Mouse (Mus musculus) granulocyte monocyte progenitor cell, adult 5-6 weeks (primary cell): ENCODE data around the gene Bcl2l12. TPM values are rescaled to one million over a fixed set of nuclear protein-coding genes. Genes with fewer than 3 reads are reported as not detected.

ENCODE experiments used
- ATAC-seq: replicated peaks from 2 replicates; pipeline ENCODE4 v1.8.0; 2016; ENCODE audit warnings: mild to moderate bottlenecking, moderate TSS enrichment, inconsistent platforms; ENCODE audit not compliant: poor library complexity, severe bottlenecking
- total RNA-seq, 2 experiments: library from RNA; stranded (forward) in 1 of 2; stranded (reverse) in 1 of 2; fragments of 200-712, 200-1000 nt in 1 of 2; fragments of >200 nt in 1 of 2; fragmentation: Nextera tagmentation in 1 of 2; gene quantifications; 2 replicates each; pipeline ENCODE4 v1.2.3; 2014 to 2017

Bcl2l12 gene
- total RNA-seq, 2 experiments from 2014 or later: 19.4 to 32.9 TPM

DNA sequence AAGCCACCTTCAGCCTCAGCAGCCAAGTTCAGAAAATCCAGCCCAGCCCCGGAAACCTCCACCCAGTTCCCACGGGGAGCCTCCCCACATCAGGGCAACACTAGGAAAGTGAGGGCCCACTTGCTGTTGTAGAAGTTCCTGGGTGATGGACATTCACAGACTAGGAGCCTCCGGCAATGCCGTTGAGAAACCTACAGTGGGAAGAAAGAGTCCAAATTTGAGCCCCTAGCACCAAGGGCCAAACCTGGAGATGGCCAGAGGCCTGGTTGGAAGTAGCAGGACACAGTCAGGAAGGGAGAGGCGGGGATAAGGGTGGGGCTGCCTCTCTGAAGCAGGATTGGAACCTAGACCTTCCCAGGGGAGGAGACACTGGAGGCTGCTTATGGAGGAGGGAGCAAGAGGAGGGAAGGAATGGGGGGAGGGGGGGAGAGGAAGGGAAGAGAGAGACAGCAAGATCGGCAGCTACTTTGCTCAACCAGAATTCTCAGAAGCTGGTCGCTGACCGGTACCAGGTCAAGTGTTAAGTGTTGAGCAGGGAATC is 20.6 kb upstream of the Bcl2l12 start:
- no peak for ATAC-seq

DNA sequence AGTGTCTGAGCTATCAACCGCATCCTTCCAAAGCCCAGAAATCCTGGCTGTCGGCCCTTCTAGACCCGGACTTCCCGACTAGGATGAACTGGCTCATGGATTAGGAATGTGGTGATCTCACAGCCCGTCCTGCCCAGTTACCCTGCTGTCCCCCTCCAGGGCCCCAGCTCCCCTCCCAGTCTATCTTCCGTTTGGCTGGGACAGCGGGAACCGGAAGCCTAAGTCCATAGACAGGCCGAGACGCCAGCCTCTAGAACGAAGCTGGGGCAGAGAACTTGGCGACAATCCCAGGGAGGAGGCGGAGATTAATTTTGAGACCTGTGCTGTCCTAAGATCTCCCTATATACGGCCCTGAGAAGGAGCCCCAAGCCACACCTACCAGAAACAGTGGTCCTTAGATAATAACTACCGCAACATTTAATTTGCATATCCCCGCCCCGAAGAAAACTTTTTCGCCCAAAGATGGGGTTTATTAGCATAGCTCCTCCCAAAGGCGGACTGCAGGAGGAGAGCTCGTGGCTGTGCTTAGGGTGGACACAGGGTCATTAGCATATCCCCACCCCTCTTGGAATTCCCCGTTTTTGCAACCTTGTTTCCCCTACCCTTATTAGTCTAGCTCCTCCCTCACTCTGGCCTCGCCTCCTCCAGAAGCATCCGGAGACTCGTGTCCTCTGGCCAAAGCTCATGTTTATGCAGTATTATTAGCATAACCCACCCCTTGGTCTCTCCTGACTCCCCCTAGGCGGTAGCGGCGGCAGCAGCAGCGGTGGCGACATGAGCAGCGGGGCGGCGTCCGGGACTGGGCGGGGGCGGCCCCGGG is 18.9 kb upstream of the Bcl2l12 start, which contains the start of gene Rras:
Rras (plus strand) TSS at position 720 of the 820 bp plus-strand sequence.
- ATAC-seq: peak; percentile 75

DNA sequence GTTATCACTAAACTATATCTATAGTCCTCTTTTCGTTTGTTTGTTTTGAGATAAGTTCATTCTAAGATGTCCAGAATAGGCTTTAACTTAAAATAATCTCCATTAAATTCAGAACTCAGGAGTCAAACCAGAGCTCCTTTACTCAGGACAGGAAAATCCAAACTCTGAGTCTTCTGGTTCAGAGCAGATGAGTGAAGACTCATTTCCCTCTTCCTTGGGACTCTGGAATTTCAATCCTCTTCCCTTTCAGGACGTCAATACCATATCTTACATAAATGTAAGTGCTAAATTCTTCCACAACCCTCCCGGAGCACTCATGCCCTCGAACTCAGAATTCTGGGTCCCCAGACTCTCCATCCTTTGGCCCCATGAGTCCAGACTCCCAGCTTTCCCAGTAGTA is 18.2 kb upstream of the Bcl2l12 start:
- ATAC-seq: no peak

DNA sequence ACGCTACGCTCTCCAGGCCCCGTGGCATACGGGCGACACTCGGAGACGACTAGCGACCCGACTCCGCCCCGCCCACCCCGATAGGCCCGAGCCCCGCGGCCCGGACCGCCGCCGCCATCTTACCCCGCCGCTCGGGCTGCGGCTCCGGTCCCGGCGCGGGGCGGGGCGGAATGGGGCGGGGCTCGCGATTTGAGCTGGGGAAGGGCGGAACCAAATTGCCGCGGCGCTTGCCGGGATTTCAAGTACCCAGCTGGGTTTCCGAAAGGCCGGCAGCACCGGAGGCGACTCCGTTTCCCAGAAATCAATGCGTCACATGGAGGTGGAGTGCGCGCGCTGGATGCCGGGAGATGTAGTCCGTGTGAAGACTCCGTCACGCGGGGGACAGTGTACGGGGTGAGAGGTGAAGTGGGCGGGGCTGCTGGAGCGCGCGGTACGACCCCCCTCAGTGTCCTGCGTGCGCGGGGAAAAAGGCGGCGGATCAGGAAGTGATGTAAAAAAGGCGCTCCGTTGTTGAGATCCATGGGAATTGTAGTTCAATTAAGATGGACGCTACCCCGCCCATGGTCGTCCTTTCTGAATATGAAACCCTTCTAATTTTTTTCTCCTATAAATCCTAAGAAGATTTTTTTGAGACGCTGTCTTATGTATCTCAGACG is 17.6 kb upstream of the Bcl2l12 start, which contains the start of gene Scaf1:
Scaf1 (minus strand) TSS at position 407 of the 656 bp plus-strand sequence.
- ATAC-seq: peak; percentile 64

DNA sequence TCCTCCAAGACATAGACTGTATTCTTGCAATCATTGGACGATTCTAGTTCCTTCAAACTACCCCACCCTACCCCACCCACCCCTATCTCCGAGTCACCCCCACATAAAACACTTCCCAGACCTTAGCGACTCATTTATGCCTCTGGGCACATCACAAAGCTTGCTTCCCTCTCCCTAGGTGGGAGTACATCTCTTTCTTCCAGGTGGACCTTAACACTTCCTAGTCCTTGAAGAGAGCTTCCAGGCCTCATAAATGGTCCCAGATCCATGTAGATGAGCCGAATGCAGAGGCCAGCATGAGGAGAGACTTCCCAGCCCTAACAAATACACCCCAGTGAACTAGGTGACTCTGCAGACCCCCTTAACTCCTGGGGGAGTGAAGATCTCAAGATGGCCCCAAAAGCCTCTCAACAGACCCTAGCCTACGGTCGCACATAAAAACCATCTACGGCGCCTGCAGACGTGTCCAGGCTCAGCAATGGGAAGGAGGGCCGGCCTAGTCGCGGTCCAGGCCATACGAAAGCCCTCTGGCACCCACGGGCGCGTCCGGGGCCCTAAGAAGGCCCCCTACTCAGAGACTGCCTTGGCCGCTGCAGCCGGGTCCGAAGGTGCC is 16.9 kb upstream of the Bcl2l12 start:
- ATAC-seq: no peak

DNA sequence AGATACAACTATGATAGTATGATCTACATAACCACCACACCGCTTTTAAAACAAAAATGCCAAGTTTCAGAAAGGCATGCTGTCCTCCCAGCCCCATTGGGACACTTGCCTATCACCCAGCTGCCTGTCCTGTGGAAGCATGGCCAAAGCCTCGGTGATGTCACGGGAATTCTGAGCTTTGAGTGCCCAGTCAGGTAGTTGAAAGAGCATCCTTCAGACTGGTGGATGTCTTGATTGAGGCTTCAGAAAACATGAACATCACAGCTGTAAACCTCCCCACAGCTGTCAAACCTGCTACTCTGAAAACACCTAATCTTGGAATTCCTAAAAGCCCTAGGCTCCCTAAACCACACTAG is 15.6 kb upstream of the Bcl2l12 start:
- no peak for ATAC-seq

DNA sequence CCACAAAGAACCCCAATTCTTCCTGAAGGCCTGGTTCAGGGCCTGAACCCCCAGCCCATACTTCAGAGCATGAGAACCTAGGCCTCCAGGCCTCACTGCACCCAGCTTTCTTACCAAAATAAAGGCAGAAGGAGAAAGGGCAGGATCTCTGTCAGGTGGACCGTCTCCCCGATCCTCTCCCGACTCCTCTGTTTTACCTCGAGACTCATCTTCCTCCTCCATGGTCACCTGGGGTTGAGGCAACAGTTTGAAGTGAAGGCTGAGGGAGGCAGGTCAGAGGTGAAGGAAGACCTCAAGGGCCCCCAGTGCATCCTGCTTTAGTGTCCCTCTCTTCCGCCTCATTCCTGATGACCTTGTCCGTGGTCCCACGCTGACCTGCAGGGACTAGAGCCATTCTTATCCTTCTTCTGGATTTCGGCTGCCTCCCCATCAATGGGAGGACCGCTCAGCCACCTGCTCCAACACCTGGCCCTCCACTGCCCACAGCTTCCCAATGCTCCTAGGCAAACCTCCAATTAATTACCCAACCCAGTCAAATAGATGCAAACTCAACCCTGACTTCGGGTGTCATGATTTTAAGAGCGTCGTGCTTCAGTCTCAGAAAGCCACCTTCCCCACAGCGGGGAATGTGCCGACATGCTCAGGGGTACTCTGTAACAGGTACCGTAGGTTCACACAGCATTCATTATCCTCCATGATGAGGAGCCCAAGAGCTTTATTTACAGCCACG is 15.0 kb upstream of the Bcl2l12 start:
- no peak for ATAC-seq

DNA sequence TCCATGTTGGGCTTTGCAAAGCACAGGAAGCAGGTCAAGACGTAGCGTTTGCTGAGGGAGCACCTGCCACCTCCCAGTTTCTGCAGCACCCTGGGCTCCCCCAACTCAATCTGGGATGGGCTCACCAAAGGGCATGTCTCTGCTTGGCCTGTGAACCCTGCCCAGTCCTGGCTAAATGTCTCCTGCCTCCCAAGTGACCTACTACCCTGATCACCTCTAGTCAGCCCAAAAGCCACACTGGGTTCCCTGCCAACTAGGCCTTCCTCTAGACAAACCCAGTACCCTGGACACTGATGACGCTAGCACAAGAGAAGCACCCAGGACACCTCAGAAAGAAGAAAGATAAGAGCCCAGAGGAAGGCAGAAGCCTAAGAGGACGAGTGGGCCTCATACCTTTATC is 14.3 kb upstream of the Bcl2l12 start:
- no peak for ATAC-seq

DNA sequence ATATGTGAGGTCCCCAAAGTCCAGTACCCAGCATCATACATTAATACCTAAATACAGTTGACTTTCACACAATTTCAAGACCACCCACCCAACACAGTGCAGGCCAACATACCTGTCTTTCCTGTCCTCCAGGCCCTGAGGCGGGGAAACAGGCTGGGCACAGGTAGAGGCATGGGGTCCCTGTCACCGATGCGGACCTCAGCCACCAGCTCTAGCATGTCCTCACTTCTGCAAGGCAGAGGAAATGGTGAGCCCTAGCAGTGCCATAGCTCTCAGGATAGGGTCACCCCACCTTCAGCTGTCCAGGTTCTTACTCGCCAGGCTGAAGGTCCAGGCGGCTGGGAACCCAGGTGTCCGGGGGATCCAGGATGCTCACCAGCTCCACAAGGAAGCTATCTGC is 13.5 kb upstream of the Bcl2l12 start:
- ATAC-seq: no peak

DNA sequence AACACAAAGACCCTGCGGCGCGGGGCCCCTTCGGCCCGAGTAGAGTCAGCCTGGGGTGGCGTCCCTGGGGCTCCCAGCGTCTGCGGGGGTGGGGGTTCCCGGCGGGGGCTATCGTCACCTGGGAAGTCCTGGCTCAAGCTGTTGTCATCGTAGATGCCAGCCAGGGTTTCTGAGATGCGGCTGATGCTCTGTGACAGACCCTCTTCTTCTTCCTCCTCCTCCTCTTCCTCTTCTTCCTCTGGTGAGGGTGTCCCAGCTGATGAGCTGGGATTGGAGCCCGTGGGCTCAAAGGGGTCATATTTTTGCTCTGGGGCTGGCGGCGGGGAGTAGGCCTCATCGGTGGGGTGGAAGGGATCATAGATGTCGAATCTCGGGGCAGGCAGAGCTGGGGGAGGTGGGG is 9.9 kb upstream of the Bcl2l12 start:
- ATAC-seq: no peak

DNA sequence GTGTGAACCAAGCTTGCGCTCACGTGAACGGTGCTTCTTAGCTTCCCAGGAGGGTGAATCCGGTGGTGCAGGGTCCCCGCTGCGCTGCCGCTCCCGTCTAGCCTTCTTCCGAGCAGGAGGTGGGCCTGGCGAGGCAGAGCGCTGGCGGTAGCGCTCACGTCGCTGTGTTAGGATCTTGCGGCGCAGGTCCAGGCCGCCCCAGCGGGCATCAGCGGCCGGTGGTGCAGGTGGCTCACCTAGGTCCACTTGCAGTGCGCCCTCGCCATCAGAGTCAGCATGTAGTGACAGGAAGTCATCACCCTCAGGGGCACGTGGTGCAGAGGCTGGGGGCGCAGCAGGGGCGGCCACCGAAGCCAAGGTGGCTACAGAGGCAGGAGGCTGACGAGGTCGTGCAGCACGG is 9.3 kb upstream of the Bcl2l12 start:
- no peak for ATAC-seq

DNA sequence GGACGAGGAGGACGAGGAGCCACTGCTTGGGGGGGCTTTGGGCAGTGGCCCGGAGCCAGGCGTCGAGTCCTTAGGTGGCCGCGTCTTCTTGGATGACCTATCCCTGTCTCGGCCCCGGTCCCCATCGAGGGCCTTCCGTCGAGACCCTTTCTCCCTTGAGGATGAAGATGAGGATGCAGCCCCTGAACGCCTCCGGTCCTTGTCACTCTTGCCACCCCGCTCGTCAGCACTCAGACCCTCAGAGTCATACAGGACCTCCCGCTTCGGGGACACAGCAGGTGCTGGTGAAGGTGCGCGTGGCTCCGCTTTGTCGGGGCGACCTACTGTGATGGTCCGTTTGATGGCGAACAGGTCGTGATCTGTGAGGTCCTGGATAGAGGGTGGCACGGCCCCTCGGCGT is 8.6 kb upstream of the Bcl2l12 start:
- ATAC-seq: no peak

DNA sequence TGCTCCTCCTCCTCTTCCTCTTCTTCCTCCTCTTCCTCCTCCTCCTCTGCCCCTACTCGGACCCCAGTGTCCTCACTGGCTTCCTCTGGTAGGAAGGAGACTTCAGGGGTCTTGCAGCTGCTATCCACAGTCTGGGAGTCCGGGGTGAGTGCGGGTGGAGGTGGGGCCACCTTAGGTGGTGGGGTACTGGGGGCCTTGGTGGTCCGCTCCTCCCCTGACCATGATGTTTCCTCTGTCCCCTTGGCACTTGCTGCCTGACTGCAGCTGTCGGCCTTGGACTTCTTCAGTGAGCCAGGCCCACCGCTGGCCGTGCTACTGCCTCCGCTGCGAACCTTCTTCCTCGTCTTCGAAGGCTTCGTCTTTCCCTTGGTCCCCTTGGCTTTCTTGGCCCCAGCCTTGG is 8.0 kb upstream of the Bcl2l12 start:
- no peak for ATAC-seq

DNA sequence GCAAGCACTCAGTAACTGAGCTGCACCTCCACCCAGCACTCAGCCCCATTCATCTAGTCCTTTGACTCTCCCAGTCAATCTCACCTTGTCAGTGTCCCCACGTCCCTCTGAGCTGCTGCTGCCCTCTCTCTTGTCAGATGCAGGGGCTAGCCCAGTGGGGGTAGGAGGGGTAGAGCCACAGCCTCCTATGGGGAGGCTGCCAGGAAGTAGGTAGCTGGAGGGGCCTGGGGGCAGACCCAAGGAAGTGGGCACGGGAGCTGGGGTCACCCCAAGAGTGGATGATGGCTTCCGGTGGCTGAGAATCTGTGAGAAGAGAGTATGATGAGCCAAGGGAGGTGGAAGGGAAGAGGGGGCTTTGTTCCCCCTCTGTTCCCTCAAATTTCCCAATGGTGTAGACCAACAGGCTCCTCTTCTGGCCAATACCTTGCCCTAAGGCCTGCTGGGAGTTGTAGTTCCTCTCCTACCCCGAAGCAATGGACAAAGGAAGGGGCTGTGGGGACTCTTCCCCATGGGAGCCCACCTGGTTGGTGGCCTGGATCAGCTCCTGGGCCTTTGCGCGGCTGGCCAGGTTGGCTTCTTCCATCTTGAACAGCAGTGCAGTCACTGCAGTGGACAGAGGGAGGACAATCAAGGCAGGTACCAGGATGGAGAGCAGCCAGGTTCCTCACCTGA is 6.9 kb upstream of the Bcl2l12 start:
- no peak for ATAC-seq

DNA sequence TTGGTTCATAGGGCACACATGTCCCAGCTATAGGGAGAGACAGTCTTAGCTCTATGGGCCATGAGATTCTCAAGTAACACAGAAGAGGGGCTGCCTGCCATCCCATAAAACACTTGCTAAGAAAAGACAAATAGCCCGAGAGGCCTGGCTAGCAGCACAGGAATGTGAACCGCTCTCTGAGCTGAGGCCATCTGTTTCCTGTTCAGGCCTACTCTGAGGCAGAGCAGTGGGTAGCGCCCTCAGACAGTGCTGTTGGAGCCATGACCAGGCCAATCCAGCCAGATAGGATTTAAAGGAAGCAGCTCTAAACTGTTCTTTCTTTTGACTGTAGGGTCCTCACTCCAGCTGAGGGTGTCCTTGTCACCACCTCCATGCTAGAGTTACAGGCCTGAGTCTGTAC is 6.0 kb upstream of the Bcl2l12 start:
- no peak; the same call in 1 of the 2 replicates for ATAC-seq

DNA sequence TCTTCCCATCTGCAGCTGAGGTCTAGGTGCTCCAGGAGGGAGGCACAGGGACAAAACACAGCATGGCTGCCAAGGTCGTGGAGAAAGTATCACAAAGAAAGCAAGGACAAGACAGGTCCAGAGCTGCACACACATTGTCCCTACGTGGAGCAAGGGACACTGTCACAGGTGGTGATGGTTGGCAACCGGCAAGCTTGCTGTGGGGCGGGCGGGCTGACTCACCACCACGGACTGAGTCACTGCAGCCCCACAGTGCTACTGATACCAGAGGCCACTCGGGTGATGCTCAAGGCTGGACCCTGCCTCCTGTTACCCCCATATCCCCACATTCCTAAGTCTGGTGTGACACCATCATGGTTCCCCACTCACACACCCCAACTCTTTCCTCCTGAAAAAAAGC is 3.9 kb upstream of the Bcl2l12 start:
- no peak for ATAC-seq

DNA sequence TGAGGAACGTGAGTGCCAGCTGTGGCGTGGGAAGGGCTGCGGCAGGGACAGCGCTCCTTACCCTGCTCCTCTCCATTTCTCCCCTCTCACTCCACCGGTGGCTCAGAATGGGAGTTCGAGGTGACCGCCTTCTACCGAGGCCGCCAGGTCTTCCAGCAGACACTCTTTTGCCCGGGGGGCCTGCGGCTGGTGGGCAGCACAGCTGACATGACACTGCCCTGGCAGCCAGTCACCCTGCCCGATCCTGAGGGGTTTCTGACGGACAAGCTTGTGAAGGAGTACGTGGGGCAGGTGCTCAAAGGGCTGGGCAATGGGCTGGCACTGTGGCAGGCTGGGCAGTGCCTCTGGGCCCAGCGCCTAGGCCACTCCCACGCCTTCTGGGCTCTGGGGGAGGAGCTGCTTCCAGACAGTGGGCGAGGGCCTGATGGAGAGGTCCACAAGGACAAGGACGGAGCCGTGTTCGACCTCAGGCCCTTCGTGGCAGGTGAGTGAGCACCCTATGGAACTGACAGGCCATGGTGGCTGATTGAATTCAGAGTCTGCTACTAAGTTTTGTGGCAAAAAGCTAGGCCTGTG is 2.1 kb upstream of the Bcl2l12 start:
- no peak for ATAC-seq

DNA sequence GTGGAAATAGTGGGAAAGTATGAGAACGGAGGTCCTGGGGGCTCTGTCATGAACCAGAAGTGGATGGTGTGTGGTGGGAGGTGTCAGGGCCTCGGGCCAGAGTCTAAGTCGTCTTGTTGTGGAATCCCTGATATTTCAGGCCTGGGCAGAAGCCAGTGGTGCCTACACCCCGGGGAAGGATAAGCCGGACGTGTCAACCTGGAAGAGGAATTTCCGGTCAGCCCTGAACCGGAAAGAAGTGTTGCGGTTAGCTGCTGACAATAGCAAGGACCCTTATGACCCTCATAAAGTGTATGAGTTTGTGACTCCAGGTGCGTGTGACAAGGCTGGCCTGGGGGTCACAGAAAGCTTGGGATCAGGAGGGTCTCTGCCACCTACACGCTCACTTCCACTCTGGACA is 1.2 kb upstream of the Bcl2l12 start:
- no peak for ATAC-seq

DNA sequence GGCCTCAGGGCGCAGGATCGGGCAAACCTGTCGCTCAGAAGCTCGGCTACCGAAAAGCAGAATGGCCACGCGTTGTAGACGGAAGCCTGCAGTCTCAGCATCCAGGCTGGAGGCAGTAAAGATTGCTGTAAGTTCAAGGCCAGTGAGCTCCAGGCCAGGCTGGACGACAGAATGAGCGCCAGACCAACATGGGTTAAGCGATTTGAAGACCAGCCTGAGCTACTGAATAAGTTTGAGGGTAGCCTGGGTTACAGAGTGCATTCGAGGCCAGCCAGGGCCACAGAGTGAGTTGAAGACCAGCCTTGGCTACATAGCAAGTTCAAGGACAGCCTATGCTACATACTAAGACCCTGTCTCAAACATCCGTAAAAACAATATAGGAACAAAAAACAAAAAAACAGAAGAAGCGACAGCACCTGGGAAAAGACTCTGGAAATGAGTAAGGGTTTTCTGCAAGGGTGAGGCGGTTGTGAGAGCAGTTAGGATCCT is 528 bp downstream of the Bcl2l12 start:
- no peak for ATAC-seq
